Comparison of ENCODE assay signal across 8 mouse cellular contexts in the genomic region with DNA sequence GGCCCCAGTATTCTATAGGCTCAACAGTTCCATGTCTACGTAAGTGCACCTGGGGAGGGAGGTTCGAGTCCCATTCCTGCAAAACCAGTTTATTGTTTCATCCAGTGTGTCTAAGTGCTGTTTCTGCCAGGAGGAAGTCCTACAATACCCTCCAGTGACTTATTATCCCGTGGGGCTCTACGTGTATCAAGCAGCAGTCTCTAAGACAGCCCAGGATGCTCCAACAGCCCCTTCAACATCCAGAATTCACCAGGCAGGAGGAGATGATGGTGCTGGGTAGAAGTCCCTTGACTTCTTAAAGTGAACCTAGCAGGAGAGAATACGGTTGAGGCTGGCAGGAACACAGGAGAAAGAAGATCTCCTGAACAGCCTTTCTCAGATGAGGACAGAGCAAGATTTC. TPM values are rescaled to one million over a fixed set of nuclear protein-coding genes. Genes with fewer than 3 reads are reported as not detected.
DNase-seq lines count a peak whose midpoint lies in the region; ATAC-seq and TF ChIP-seq lines count a peak whose summit lies in the region.

No protein-coding gene starts in this region.

- H3K4me2 ChIP-seq in liver, embryonic 12.5 days: peak overlapping the region; percentile 87
- peak overlapping the region; percentile 72 for H3K4me2 ChIP-seq in stomach, embryonic 16.5 days (ENCODE audit: low read depth, low read length)

- no peak for DNase-seq in gastrocnemius, adult 2 months
- no peak for DNase-seq in gastrocnemius, postnatal 4 days (ENCODE audit: low spot score in 2 of 2)
- DNase-seq in testis, postnatal 14 days (ENCODE audit: low spot score): no peak
- no peak for DNase-seq in embryo, embryonic 11 days
- no peak for DNase-seq in thymus, adult 18-20 months

- no peaks in the 10 kb centered on the region for H3K36me3 ChIP-seq in testis, adult 2 months (ENCODE audit: control insufficient read depth, insufficient read depth, low read length)
- no peaks in the 10 kb centered on the region for H3K36me3 ChIP-seq in liver, embryonic 12.5 days
- H3K36me3 ChIP-seq in stomach, embryonic 16.5 days (ENCODE audit: control insufficient read depth, insufficient read depth, low read length): no peaks in the 10 kb centered on the region; the same call in 1 of the 2 replicates

- 0 out of 2 replicates have a peak overlapping the region, but pooled peaks have one; percentile 74 for H3K9ac ChIP-seq in liver, embryonic 12.5 days
- peak overlapping the region; percentile 92 for H3K9ac ChIP-seq in stomach, embryonic 16.5 days (ENCODE audit: low read length)

- no peak for TF ChIP-seq CTCF in gastrocnemius, adult 2 months (IDR thresholded peaks at IDR 0.05)
- TF ChIP-seq CTCF in testis, adult 2 months (IDR thresholded peaks at IDR 0.05; ENCODE audit: control insufficient read depth, insufficient read depth, insufficient replicate concordance, low read depth, low read length): no peak

- no peaks in the 10 kb centered on the region for H3K9me3 ChIP-seq in liver, embryonic 12.5 days (replicated peaks)
- no peaks in the 10 kb centered on the region; the same call in 1 of the 2 replicates for H3K9me3 ChIP-seq in stomach, embryonic 16.5 days (replicated peaks; ENCODE audit: control insufficient read depth, low read length)

- intact Hi-C loops in gastrocnemius, adult 2 months (cut with DNase I): loop anchor here (5.0 kb wide), 2 partner anchors 107 to 127 kb away; no protein-coding TSS in a partner anchor

- ATAC-seq in liver, embryonic 12.5 days: no peak
- no peak for ATAC-seq in stomach, embryonic 16.5 days (ENCODE audit: insufficient read depth, low FRiP score)

- peaks cover 13% of the 10 kb centered on the region for H3K4me1 ChIP-seq in testis, adult 2 months (ENCODE audit: control insufficient read depth, insufficient read depth, low read length)
- peaks cover 27% of the 10 kb centered on the region for H3K4me1 ChIP-seq in liver, embryonic 12.5 days
- peaks cover 37% of the 10 kb centered on the region for H3K4me1 ChIP-seq in stomach, embryonic 16.5 days (ENCODE audit: control insufficient read depth, insufficient read depth, low read length)

- TF ChIP-seq POLR2A in testis, adult 2 months (IDR thresholded peaks at IDR 0.05; ENCODE audit: control insufficient read depth, low read depth, low read length): no peak

- peak overlapping the region; percentile 85; the same call in 1 of the 2 replicates for H3K27ac ChIP-seq in gastrocnemius, adult 2 months
- H3K27ac ChIP-seq in testis, adult 2 months (ENCODE audit: control insufficient read depth, insufficient read depth, low read depth, low read length): no peak overlapping the region
- H3K27ac ChIP-seq in liver, embryonic 12.5 days: no peak overlapping the region
- H3K27ac ChIP-seq in stomach, embryonic 16.5 days (ENCODE audit: low read length): peak overlapping the region; percentile 96; the same call in 1 of the 2 replicates

- no peaks in the 10 kb centered on the region; the same call in none of the 2 replicates for H3K27me3 ChIP-seq in testis, adult 2 months (ENCODE audit: control insufficient read depth, insufficient read depth, low read length)
- H3K27me3 ChIP-seq in liver, embryonic 12.5 days (replicated peaks): peaks cover 27% of the 10 kb centered on the region
- no peaks in the 10 kb centered on the region for H3K27me3 ChIP-seq in stomach, embryonic 16.5 days (ENCODE audit: control insufficient read depth, insufficient read depth, low read length)

- WGBS in liver, embryonic 12.5 days (ENCODE audit: insufficient replicate concordance): 44% methylated on average over 5 of the region's 5 CpGs
- 34% methylated on average over 5 of the region's 5 CpGs for WGBS in stomach, embryonic 16.5 days

- peak overlapping the region; percentile 95 for H3K4me3 ChIP-seq in gastrocnemius, adult 2 months
- peak overlapping the region; percentile 56; the same call in 1 of the 2 replicates for H3K4me3 ChIP-seq in testis, adult 2 months (ENCODE audit: control insufficient read depth, low read depth, low read length)
- peak overlapping the region; percentile 65 for H3K4me3 ChIP-seq in liver, embryonic 12.5 days
- H3K4me3 ChIP-seq in stomach, embryonic 16.5 days (replicated peaks; ENCODE audit: low read length): peak overlapping the region; percentile 75

RNA-seq across cellular contexts. Expression of gene Tns3, which starts 0.5 kb away (rescaled TPM):
- 1 to 10 TPM; 4.9 to 9.8 TPM for total RNA-seq in gastrocnemius, adult 2 months (2021)
- total RNA-seq in gastrocnemius, postnatal 4 days (2021): 10 to 100 TPM; 29.6 to 30.6 TPM
- 4.8 and 6.6 TPM in 2 replicates for polyA plus RNA-seq in testis, adult 2 months (2012; rRNA removed)
- 6.7 and 7.3 TPM in 2 replicates for polyA plus RNA-seq in liver, embryonic 12.5 days (2016; fragmentation: Nextera tagmentation; extraction: Ambion mirVana)
- polyA plus RNA-seq in stomach, embryonic 16.5 days (2015; fragmentation: Nextera tagmentation; extraction: Ambion mirVana): 28.0 and 30.4 TPM in 2 replicates

Comparison
In these comparisons a context has a peak if more than half of its experiments do, and no peak if none do; other contexts are left out.
1. H3K27ac ChIP-seq: peak in gastrocnemius, adult 2 months (single experiment) and stomach, embryonic 16.5 days (single experiment); none in testis, adult 2 months (single experiment) and liver, embryonic 12.5 days (single experiment).
2. Peak in every context shown above with its lines, with median percentiles within 50 percentile points of each other: H3K4me3 ChIP-seq.